Mouse (Mus musculus): Measurements from ENCODE around the gene Slc35f1.
"Not testable (repeated sequence)": the region's sequence is repeated elsewhere in the genome, so short reads cannot be mapped to it uniquely, and the experiment has no call there.

Slc35f1 gene

DNA sequence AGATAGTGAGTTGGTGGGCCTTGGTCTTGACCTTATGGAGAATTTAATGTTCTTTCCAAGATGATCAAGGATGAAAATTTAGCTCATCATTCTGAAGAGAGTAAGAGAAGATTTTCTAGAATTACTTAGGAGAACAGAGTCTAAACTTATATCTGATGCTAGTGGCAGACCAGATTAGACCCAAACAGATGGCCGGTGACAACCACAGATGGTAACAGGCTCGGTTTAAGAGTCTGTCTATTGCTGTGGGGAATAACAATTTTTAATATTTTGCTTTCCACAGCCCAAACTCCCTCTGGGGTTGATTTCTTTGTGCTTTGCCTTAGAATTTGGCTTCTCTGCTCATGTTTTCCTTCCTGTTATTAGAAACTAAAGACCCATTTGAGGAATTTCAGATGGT is 96.7 kb downstream of the Slc35f1 start:
- no peak for DNase-seq (ENCODE audit: low spot score)

DNA sequence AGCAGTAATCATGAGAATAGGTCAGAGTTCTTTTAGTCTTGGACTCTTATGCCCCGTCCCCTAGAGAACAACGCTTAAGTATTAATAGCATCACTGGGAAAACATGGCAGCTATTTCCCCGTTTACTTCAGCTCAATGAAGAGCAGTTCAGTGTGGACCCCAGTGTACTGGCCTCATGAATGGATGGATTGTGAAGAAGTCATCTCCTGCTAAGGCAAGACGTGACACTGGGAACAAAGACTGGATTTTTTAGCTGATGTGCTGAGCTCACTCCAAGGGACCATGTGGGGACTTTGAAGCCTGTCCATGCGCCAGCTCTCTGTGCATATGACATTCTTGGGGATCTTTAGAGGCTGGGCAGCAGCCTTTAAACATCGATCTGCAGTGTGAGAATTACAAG is 101.2 kb downstream of the Slc35f1 start:
- DNase-seq (ENCODE audit: low spot score): no peak

DNA sequence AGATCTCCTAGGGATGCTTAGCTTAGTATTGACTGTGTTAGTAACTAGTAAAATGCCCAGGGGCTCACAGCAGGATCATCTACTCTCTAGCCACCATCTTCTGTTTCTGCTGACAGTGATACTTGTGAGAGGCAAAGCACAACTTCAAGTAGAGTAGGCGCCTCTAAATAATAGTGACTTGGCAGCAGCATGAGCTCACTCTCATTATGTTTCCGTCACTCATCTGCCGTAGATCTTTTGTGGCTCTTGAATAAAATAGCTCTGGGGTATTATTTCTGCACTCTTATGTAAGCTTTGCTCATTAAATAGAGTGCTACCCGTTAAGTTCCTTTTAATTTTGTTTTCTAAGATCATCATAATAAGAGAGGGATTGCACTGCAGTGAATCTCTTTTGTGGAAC is 107.1 kb downstream of the Slc35f1 start:
- no peak for DNase-seq (ENCODE audit: low spot score)

GRCm38 (mm10) chr10:52807808-52808207 is 117.5 kb downstream of the Slc35f1 start:
- no peak for DNase-seq (ENCODE audit: low spot score)

GRCm38 (mm10) chr10:52812861-52813260 is 122.5 kb downstream of the Slc35f1 start:
- DNase-seq (ENCODE audit: low spot score): no peak

DNA sequence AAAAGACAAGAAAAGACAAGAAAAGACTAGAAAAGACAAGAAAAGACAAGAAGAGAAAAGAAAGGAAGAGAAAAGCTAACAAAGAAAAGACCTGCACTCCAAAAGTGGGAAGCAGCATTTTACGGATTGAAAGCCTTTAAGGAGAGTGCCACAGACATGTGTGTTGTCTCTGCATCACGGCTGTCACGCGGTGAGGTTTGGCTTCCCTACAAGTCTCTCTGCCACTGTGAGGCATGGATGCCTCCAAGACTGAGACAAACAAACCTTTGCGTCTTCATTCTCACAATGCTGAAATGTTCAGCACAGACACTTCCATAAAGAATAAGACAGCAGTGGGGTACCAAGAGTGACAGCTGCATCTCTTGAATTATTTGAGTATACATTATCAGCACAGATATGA is 124.0 kb downstream of the Slc35f1 start:
- DNase-seq (ENCODE audit: low spot score): no peak

- DNase-seq (ENCODE audit: low spot score): no peak
Observed at GRCm38 (mm10) chr10:52819661-52820060, 129.3 kb downstream of the Slc35f1 start.

- no peak for DNase-seq (ENCODE audit: low spot score)
Observed at GRCm38 (mm10) chr10:52822909-52823308, 132.6 kb downstream of the Slc35f1 start.

- DNase-seq (ENCODE audit: low spot score): no peak
Observed at GRCm38 (mm10) chr10:52825746-52826145, 135.4 kb downstream of the Slc35f1 start.

DNA sequence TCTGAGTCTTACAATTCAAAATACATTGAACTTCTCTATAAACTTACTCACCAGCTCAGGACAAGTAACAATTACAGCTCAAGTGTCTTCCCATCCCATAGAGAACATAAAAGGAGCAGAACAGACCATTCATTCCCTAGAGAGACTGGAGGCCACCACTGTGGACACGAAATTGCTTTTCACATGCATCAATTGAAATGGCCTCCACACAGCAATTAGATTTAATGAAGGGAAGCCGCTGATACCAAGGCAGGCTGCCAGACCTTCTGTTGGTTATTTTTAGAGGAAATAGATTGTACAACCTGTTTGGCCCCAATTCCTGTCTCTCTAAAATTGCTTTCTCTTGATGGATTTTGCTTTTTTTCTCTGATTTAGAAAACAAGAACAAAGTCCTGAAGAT is 150.5 kb downstream of the Slc35f1 start:
- DNase-seq (ENCODE audit: low spot score): no peak

- no peak for DNase-seq (ENCODE audit: low spot score)
Observed at GRCm38 (mm10) chr10:52851994-52852393, 161.7 kb downstream of the Slc35f1 start.

DNA sequence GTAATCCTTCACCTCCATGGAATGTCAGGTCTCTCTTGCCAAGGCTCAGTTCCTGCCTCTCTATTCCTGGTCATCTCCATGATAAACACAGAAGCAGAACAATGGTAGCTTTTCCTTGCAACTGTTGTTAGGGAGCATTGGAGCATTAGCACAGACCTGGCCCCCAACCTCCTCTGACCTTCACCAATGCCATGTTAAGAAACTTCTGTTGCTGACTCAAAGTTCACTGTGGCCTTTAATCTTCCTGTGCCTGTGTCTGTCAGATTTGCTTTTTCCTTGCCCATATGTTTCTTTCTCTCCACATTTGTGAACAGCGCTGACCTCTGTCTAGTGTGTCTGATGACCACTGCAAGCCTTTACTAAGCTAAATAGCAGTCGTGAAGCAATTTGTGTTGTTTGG is 170.5 kb downstream of the Slc35f1 start:
- DNase-seq (ENCODE audit: low spot score): no peak

DNA sequence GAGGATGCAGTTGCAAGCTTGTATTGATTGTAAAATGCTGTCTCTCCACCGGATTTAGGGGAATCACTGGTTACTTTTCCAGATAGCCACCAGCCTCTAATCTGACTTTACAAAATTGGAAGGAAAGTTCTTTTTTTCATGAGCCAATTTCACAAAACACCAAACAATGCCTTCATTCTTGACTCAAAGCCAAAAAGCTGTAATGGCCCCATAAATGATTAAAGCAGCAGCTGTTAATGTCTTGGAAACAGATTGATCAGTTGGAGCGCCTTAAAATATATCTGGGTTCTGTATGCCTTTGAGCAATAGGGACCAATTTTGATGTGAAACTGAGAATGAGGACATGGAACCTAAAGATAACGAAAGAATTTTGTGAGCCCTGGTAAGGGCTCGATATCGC is 174.6 kb downstream of the Slc35f1 start:
- DNase-seq (ENCODE audit: low spot score): no peak

GRCm38 (mm10) chr10:52871110-52871509 is 180.8 kb downstream of the Slc35f1 start:
- DNase-seq (ENCODE audit: low spot score): no peak

- DNase-seq (ENCODE audit: low spot score): no peak
Observed at GRCm38 (mm10) chr10:52874133-52874532, 183.8 kb downstream of the Slc35f1 start.

- no peak for DNase-seq (ENCODE audit: low spot score)
Observed at GRCm38 (mm10) chr10:52874712-52875111, 184.4 kb downstream of the Slc35f1 start.

GRCm38 (mm10) chr10:52877263-52878021 is 187.1 kb downstream of the Slc35f1 start:
- DNase-seq (ENCODE audit: low spot score): no peak

- no peak for DNase-seq (ENCODE audit: low spot score)
Observed at GRCm38 (mm10) chr10:52878093-52878801, 187.9 kb downstream of the Slc35f1 start.

- DNase-seq (ENCODE audit: low spot score): not testable (repeated sequence)
Observed at GRCm38 (mm10) chr10:52896724-52897123, 206.4 kb downstream of the Slc35f1 start.

DNA sequence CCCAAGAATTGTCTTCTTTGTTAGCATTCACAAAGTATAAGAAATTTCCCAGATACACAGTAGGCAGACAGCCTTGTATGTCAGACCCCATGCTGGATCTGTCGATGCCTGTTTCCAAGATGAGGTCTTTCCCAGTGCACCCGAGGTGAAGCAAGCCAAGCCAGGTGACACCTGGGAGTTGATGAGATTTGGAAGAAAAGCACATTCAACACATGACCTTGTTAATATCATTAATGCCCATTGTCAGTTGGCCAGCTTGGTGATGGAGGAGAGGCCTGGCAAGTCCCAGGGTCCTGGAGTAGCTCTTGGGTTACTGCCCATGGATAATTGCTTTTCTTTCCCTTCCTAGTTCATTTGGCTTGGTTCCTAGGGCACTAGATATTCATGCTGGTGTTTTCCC is 214.6 kb downstream of the Slc35f1 start:
- no peak for DNase-seq (ENCODE audit: low spot score)

DNA sequence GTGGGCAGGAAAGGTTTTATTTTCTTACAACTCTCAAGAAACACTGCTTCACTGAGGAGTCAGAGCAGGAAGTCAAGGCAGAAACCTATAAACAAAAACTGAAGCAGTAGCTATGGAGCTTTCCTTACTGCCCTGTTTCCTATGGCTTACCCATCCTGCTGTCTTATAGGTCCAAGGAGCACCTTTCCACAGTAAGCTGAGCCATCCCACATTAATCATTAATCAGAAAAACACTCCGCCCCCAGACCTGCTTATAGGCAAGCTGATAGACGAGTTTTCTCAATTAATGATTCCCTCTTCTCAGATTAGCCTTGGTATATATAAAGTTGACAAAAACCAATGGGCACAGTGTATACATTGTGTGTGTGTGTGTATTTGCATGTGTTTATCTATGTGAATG is 221.4 kb downstream of the Slc35f1 start:
- no peak for DNase-seq (ENCODE audit: low spot score)

DNA sequence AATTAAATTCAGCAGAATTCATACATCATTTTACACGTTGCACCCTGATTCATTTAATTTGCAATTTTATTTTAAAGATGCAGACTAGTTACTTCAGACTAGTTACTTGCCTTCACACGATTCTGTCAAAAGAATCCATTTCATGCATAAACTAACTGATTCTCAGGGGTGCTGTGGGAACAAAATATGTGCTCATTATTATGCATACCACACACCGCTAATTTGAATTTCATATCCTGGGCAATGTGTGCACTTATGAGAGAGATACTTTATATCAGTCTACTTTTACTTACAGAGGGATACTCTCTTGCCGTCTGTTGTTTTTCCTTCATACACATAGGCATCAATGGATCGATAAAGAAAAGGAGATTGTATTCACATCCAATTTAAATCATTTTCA is 228.4 kb downstream of the Slc35f1 start:
- DNase-seq (ENCODE audit: low spot score): no peak

- DNase-seq (ENCODE audit: low spot score): no peak
Observed at GRCm38 (mm10) chr10:52923143-52923542, 232.8 kb downstream of the Slc35f1 start.

DNA sequence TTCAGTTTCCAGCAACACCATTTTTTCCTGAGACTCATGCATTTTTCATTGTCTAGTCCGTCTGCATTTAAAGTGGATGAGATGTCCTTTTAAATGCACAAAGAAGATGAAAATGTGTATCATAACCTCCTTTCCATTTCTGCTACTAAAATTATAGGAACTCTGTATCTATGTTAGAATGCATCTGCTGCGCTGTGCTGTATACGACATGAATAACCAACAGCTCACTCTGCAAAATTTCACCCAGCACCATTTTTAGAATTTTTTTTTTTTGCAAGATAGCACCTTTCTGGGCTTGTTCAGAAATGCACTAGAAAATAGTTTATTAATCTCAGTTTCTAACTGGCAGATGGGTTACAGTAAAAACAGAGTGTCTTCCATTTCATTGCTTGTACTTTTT is 236.0 kb downstream of the Slc35f1 start:
- no peak for DNase-seq (ENCODE audit: low spot score)
